Mouse (Mus musculus): Measurements from ENCODE around the gene Kng1. TPM values are rescaled to one million over a fixed set of nuclear protein-coding genes. Genes with fewer than 3 reads are reported as not detected.
"Not testable (repeated sequence)": the region's sequence is repeated elsewhere in the genome, so short reads cannot be mapped to it uniquely, and the experiment has no call there.

Gene Kng1
- total RNA-seq (2014; rRNA removed), result 1,906 and 2,075 TPM in 2 replicates
- polyA plus RNA-seq (2012; rRNA removed), result 642 and 701 TPM in 2 replicates

DNA sequence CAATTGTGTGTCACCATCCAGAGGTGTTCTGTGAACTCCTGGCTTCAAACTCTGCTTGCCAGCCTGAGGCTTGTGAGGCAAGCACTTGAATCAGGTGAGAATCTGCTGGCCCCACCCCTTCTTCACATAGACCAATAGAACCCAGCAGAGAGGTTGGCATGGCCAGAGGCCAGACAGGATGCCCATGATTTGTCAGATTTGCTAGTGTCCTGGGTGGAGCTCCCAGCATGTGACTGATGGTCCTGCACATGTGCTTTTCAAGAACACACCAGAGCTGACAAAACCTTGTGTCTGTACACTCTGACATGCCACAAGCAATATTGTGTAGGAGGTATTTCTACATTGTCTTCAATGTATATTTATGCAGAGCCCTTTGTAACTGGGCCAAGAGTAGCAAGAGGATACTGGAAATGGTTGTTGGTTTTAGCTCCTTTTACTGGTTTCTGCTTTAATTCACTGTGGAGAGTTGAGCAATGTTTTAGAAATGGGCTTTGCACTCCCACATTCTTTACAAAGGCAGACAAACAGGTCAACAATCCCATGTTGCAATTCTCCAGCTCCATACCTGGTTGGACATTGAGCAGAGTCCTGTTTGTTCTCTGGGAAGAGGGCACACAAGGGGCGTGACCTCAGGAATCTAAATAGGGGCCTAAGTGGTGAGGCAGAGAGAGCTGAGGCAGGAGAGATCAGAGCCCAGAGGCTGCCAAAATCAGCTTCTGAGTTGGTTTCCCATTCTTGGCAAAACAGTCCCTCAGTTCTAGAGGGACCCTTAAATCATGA lies at the start of gene Kng1:
Gene Kng1, plus strand, starts transcription at position 198 of the 780 bp plus-strand sequence.
- Histone ChIP-seq H3K4me1 (ENCODE audit: control insufficient read depth, insufficient read depth, low read length) (peaks cover 16% of the 10 kb centered on the region), H3K4me3 (ENCODE audit: insufficient read depth, low read depth, low read length) (peak within 1 kb of the TSS; percentile 88), H3K36me3 (ENCODE audit: control insufficient read depth, insufficient read depth, low read length) (peaks cover 18% of the 10 kb centered on the region), H3K9ac (ENCODE audit: low read depth, low read length) (peak within 1 kb of the TSS; percentile 86), H3K27ac (replicated peaks; ENCODE audit: insufficient read depth, low read depth, low read length) (peak within 1 kb of the TSS; percentile 98)
- H3K79me2 ChIP-seq (ENCODE audit: control insufficient read depth, insufficient read depth, low read length); H3K27me3 ChIP-seq (ENCODE audit: control insufficient read depth, insufficient read depth, low read length): not testable (repeated sequence)
- peak; percentile 100 for DNase-seq (ENCODE audit: extremely low read depth, low read depth, low spot score)
- 22% methylated on average over 1 of the region's 1 CpGs for WGBS
- TF ChIP-seq POLR2A (IDR thresholded peaks at IDR 0.05; ENCODE audit: extremely low read depth, insufficient read depth, low read length), result peak; percentile 33; the same call in 1 of the 2 replicates

DNA sequence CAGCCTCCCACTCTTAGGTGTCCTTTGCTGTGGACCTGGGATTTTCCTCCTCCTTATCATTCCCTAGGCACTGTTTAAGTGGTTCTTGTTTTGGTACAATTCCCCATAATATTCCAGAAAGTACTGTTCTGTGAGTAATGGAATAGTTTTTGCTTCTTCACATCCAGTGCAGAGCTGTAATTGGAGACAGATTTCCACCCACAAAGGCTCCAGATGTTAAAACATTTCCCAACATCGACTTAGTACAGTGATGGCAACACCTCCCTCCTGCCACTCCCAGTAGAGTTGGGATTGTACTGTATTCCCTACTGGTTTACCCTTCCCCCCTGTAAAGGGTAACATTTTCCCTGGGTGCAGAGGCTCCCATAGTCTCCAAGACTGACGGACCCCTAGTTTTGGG lies 43.9 kb upstream of the Kng1 start:
- peaks cover 21% of the 10 kb centered on the region for H3K36me3 ChIP-seq (ENCODE audit: control insufficient read depth, insufficient read depth, low read length)
- H3K27me3 ChIP-seq (ENCODE audit: control insufficient read depth, insufficient read depth, low read length); DNase-seq (ENCODE audit: extremely low read depth, low read depth, low spot score); H3K9ac ChIP-seq (ENCODE audit: low read depth, low read length); H3K4me1 ChIP-seq (ENCODE audit: control insufficient read depth, insufficient read depth, low read length); H3K79me2 ChIP-seq (ENCODE audit: control insufficient read depth, insufficient read depth, low read length); H3K4me3 ChIP-seq (ENCODE audit: insufficient read depth, low read depth, low read length); H3K27ac ChIP-seq (replicated peaks; ENCODE audit: insufficient read depth, low read depth, low read length): not testable (repeated sequence)
- 83% methylated on average over 2 of the region's 2 CpGs for WGBS

DNA sequence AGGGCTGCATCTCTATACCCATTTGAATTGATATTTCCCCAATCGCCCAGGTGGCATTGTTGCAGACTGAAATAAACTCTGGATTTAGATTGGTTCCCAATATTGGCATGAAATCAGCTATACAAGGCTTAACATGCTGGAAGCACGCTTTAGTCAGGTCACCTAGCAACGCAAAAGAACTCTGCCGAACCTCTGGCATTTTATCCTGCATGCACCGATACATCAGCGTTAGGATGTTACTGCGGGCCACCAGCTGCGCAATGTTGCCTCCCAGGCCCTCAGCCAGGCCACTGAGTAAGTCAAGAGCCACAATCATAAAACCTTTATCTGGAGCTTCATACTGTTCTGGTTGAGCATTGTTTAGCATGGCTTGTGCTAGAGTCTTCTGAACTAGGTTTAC lies 43.0 kb upstream of the Kng1 start:
- WGBS, result 94% methylated on average over 8 of the region's 8 CpGs
- not testable (repeated sequence) for H3K4me3 ChIP-seq (ENCODE audit: insufficient read depth, low read depth, low read length); H3K4me1 ChIP-seq (ENCODE audit: control insufficient read depth, insufficient read depth, low read length); H3K79me2 ChIP-seq (ENCODE audit: control insufficient read depth, insufficient read depth, low read length); H3K27me3 ChIP-seq (ENCODE audit: control insufficient read depth, insufficient read depth, low read length); H3K27ac ChIP-seq (replicated peaks; ENCODE audit: insufficient read depth, low read depth, low read length); DNase-seq (ENCODE audit: extremely low read depth, low read depth, low spot score); H3K9ac ChIP-seq (ENCODE audit: low read depth, low read length)
- peaks cover 26% of the 10 kb centered on the region for H3K36me3 ChIP-seq (ENCODE audit: control insufficient read depth, insufficient read depth, low read length)

DNA sequence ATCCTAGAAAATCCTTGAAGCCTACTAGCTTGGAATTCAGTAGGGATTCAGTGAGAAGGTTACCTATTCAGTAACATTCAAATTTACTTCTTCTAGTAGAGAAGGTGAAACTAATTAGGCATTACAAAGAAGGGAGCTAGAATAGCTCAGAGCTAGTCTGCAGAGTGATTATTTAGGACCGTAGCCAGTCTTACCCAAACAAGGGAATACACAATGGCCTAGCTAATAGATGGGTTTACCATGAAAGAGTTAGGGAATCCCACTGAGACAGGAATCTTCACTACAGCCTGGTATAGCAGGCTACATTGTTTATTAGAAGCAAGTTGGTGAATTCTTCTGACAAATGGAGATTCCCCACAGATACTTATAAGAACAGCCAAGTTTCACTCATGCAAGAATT lies 37.1 kb upstream of the Kng1 start:
- H3K27me3 ChIP-seq (ENCODE audit: control insufficient read depth, insufficient read depth, low read length); H3K4me1 ChIP-seq (ENCODE audit: control insufficient read depth, insufficient read depth, low read length); DNase-seq (ENCODE audit: extremely low read depth, low read depth, low spot score); H3K4me3 ChIP-seq (ENCODE audit: insufficient read depth, low read depth, low read length); H3K79me2 ChIP-seq (ENCODE audit: control insufficient read depth, insufficient read depth, low read length); H3K27ac ChIP-seq (replicated peaks; ENCODE audit: insufficient read depth, low read depth, low read length); H3K9ac ChIP-seq (ENCODE audit: low read depth, low read length): not testable (repeated sequence)
- H3K36me3 ChIP-seq (ENCODE audit: control insufficient read depth, insufficient read depth, low read length), result peaks cover 53% of the 10 kb centered on the region
- WGBS, result 78% methylated on average over 1 of the region's 1 CpGs

DNA sequence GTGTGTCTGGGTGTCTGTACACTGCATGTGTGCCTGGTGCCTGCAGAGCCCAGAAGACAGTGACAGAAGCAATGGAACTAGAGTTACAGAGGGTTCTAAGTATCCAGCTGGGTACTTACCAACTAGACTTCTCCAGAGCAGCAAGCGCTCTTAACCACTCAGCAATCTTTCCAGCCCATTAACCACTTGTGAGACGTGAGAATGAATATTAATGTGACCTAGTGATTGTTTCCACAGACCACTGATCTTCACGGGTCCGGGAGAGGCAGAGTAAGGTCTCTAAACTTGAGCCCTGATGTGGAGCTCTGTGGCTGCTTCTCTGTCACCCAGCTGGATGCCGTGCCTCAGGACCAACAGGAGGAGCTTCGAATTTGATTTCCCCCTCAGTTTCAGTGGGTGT lies 32.6 kb upstream of the Kng1 start:
- no peak for TF ChIP-seq CTCF (IDR thresholded peaks at IDR 0.05; ENCODE audit: low read depth, low read length)
- no peak for TF ChIP-seq POLR2A (IDR thresholded peaks at IDR 0.05; ENCODE audit: extremely low read depth, insufficient read depth, low read length)
- WGBS, result 75% methylated on average over 6 of the region's 6 CpGs
- H3K27ac ChIP-seq (replicated peaks; ENCODE audit: insufficient read depth, low read depth, low read length), result no peak overlapping the region
- H3K9ac ChIP-seq (ENCODE audit: low read depth, low read length), result no peak overlapping the region
- peaks cover 16% of the 10 kb centered on the region for H3K4me1 ChIP-seq (ENCODE audit: control insufficient read depth, insufficient read depth, low read length)
- H3K36me3 ChIP-seq (ENCODE audit: control insufficient read depth, insufficient read depth, low read length), result peaks cover 37% of the 10 kb centered on the region
- no peaks in the 10 kb centered on the region for H3K27me3 ChIP-seq (ENCODE audit: control insufficient read depth, insufficient read depth, low read length)
- peaks cover 10% of the 10 kb centered on the region; the same call in 1 of the 2 replicates for H3K79me2 ChIP-seq (ENCODE audit: control insufficient read depth, insufficient read depth, low read length)
- DNase-seq (ENCODE audit: extremely low read depth, low read depth, low spot score), result no peak
- no peak overlapping the region for H3K4me3 ChIP-seq (ENCODE audit: insufficient read depth, low read depth, low read length)

DNA sequence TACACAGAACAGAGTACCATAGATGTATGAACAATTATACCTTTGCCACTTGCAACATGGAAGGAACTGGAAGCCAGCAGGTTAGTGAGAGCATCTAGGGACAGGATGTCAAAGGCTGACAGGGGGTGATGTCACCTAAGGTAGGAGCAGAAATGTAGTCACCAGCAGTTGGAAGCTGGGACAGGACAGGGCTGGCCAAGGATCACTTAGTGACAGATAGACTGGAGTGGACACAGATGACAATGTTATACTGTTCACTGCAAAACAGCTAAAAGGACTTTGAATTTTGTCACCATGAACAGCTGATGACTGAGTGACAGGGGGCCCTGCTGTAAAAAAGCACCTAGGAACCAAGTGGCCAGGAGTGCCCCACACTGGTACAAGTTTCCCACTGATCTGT lies 31.1 kb upstream of the Kng1 start:
- peak overlapping the region; percentile 70 for H3K27ac ChIP-seq (replicated peaks; ENCODE audit: insufficient read depth, low read depth, low read length)
- peak; percentile 69 for DNase-seq (ENCODE audit: extremely low read depth, low read depth, low spot score)
- peak overlapping the region; percentile 73 for H3K9ac ChIP-seq (ENCODE audit: low read depth, low read length)
- H3K79me2 ChIP-seq (ENCODE audit: control insufficient read depth, insufficient read depth, low read length), result peaks cover 10% of the 10 kb centered on the region; the same call in 1 of the 2 replicates
- TF ChIP-seq CTCF (IDR thresholded peaks at IDR 0.05; ENCODE audit: low read depth, low read length) (no peak), POLR2A (IDR thresholded peaks at IDR 0.05; ENCODE audit: extremely low read depth, insufficient read depth, low read length) (no peak)
- H3K4me3 ChIP-seq (ENCODE audit: insufficient read depth, low read depth, low read length), result peak overlapping the region; percentile 53
- H3K36me3 ChIP-seq (ENCODE audit: control insufficient read depth, insufficient read depth, low read length), result peaks cover 27% of the 10 kb centered on the region
- H3K4me1 ChIP-seq (ENCODE audit: control insufficient read depth, insufficient read depth, low read length), result peaks cover 22% of the 10 kb centered on the region
- no peaks in the 10 kb centered on the region for H3K27me3 ChIP-seq (ENCODE audit: control insufficient read depth, insufficient read depth, low read length)

DNA sequence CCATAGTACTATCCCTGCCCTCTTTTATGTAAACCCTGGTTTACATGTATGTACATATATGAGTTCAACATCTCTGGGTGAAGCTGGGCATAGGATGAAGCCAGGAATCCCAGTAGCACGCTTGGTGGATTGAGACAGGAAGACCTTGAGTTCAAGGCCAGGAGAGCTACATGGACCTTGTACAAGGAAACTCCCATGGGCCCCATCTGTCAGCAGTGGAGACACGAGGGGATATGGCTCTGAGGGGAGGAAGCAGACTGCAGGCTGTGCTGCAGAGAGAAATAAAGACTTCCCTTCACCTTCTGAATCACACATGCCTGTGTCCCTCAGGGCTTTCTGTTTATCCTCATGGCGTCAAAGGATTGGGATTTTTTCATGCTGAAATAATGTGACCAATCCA lies 30.3 kb upstream of the Kng1 start:
- not testable (repeated sequence) for H3K27me3 ChIP-seq (ENCODE audit: control insufficient read depth, insufficient read depth, low read length)

More for the DNA sequence above, 30.3 kb upstream of the Kng1 start:
- not testable (repeated sequence) for DNase-seq (ENCODE audit: extremely low read depth, low read depth, low spot score)
- Histone ChIP-seq H3K4me1 (ENCODE audit: control insufficient read depth, insufficient read depth, low read length) (peaks cover 25% of the 10 kb centered on the region), H3K36me3 (ENCODE audit: control insufficient read depth, insufficient read depth, low read length) (peaks cover 20% of the 10 kb centered on the region), H3K9ac (ENCODE audit: low read depth, low read length) (peak overlapping the region; percentile 76), H3K27ac (replicated peaks; ENCODE audit: insufficient read depth, low read depth, low read length) (0 out of 2 replicates have a peak overlapping the region, but pooled peaks have one; percentile 60), H3K79me2 (ENCODE audit: control insufficient read depth, insufficient read depth, low read length) (peaks cover 10% of the 10 kb centered on the region; the same call in 1 of the 2 replicates), H3K4me3 (ENCODE audit: insufficient read depth, low read depth, low read length) (peak overlapping the region; percentile 53)
- 8% methylated on average over 3 of the region's 3 CpGs for WGBS

Measured in liver, adult 2 months (tissue).